Mouse (Mus musculus) activated CD4-positive, CD25-positive, alpha-beta regulatory T cell (primary cell): Measurements from ENCODE around the gene Mphosph10. TPM values are rescaled to one million over a fixed set of nuclear protein-coding genes. Genes with fewer than 3 reads are reported as not detected.

ENCODE experiments used
- polyA plus RNA-seq, 2 experiments: library from polyadenylated mRNA; unstranded; fragments of 100-300 nt; shearing (Covaris generic); gene quantifications; one replicate each; pipeline ENCODE4 v1.2.1; 2017

Gene Mphosph10
- polyA plus RNA-seq = 10 to 100 TPM; 32.3 to 54.7 TPM

DNA sequence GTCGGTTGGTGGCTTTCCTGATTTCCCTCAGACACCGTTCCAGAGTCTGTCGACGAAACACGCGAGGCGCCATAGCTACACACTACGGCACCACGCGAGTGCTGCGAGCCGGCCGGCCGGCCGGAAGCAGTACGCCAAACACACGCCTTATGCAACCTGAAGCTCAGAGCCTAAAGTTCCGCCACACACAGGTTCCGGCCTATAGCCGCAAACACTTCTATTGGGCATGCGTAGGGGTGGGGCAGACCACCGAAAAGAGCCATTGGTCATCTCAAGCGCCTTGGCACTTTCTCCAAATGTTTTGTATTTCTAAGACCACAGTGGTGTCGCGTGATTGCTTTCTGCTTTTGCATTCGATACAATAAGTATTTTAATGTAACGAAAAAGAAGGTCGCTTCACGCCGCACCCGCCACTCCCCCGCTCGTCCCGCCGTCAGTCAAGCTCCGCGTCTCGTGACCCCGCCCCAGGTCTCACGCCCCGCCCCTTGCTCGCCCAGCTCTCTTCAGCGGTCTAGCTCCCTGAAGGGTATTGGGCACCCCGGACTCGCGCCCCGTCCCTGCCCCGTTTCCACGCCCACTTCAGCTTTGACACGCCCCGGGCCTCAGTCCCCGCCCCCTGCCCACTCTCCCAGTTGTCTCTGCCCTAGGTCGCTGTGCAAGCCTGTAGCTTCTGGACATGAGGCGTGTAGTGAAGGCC is at the start of gene Mphosph10, which contains the start of gene Mcee:
Mphosph10 (minus strand) TSS at position 147 of the 697 bp plus-strand sequence.
Mcee (plus strand) TSS at position 486 of the 697 bp plus-strand sequence.

GRCm38 (mm10) chr7:64373830-64374562 is 18.1 kb downstream of the Mphosph10 start, which contains the start of gene Fan1:
TSS of gene Fan1 (minus strand) at chr7:64374095.

Other genes with a start within 250 kb of the Mphosph10 start
- 1 to 10 TPM; 4.1 to 4.7 TPM for gene Trpm1, start 238.4 kb downstream of the Mphosph10 start, polyA plus RNA-seq
- 10 to 100 TPM in 1 of 2 experiments, 1 to 10 TPM in 1; 7.9 to 12.2 TPM for gene Mtmr10, start 104.6 kb downstream of the Mphosph10 start, polyA plus RNA-seq
- gene Fan1, start 18.2 kb downstream of the Mphosph10 start, polyA plus RNA-seq = 1 to 10 TPM; 5.3 to 8.7 TPM
- gene Mcee, start 339 bp upstream of the Mphosph10 start, polyA plus RNA-seq = 10 to 100 TPM; 21.0 to 21.2 TPM
- not detected for gene Apba2, start 109.4 kb upstream of the Mphosph10 start, polyA plus RNA-seq